Mouse (Mus musculus) heart, postnatal 25 days (tissue): ENCODE data around the gene Wipi1. TPM values are rescaled to one million over a fixed set of nuclear protein-coding genes. Genes with fewer than 3 reads are reported as not detected.
"Not testable (repeated sequence)": the region's sequence is repeated elsewhere in the genome, so short reads cannot be mapped to it uniquely, and the experiment has no call there.

ENCODE experiments used
- DNase-seq: peaks from one replicate; pipeline ENCODE4 v3.0.0; 2022; ENCODE audit warnings: low spot score
- intact Hi-C: fragments of 180-260 bp; cut with DNase I; formaldehyde crosslinking; loops from one replicate; pipeline ENCODE4 v1.15.1; 2025
- total RNA-seq, 2 experiments: library from RNA; stranded (reverse); gene quantifications; 2 replicates each; pipeline ENCODE4 v1.2.3; 2021

The Wipi1 gene
- 100 to 1,000 TPM; 105 to 107 TPM for total RNA-seq

- intact Hi-C loops = loop anchor here (10.0 kb wide), 1 partner anchor 167 kb away; no protein-coding TSS in a partner anchor
- DNase-seq = peak; percentile 99
These were observed at the start of gene Wipi1 for GRCm38 (mm10) chr11:109611303-109612149. Wipi1 (minus strand) TSS chr11:109611967.

GRCm38 (mm10) chr11:109660526-109660925, 48.8 kb upstream of the Wipi1 start:
- DNase-seq = not testable (repeated sequence)

GRCm38 (mm10) chr11:109656232-109656631, 44.5 kb upstream of the Wipi1 start:
- intact Hi-C loops = no loop called here
- no peak for DNase-seq

More at GRCm38 (mm10) chr11:109660526-109660925, 48.8 kb upstream of the Wipi1 start:
- intact Hi-C loops = not testable (repeated sequence)

GRCm38 (mm10) chr11:109654581-109654980, 42.8 kb upstream of the Wipi1 start:
- intact Hi-C loops = no loop called here
- no peak for DNase-seq

GRCm38 (mm10) chr11:109653201-109653600, 41.4 kb upstream of the Wipi1 start:
- intact Hi-C loops = loop anchor here (2.0 kb wide), 1 partner anchor 16 kb away; no protein-coding TSS in a partner anchor
- no peak for DNase-seq

- intact Hi-C loops = loop anchor here (2.0 kb wide), 1 partner anchor 16 kb away; no protein-coding TSS in a partner anchor
- no peak for DNase-seq
These were observed 40.7 kb upstream of the Wipi1 start for GRCm38 (mm10) chr11:109652505-109652904.

GRCm38 (mm10) chr11:109651566-109652024, 39.8 kb upstream of the Wipi1 start:
- DNase-seq = no peak
- intact Hi-C loops = loop anchor here (2.0 kb wide), 1 partner anchor 17 kb away; no protein-coding TSS in a partner anchor

- peak; percentile 89 for DNase-seq
- intact Hi-C loops = no loop called here
These were observed 39.2 kb upstream of the Wipi1 start for GRCm38 (mm10) chr11:109650788-109651565.

- DNase-seq = peak; percentile 69
- intact Hi-C loops = no loop called here
These were observed 38.4 kb upstream of the Wipi1 start for GRCm38 (mm10) chr11:109649975-109650701.

- intact Hi-C loops = no loop called here
- no peak for DNase-seq
These were observed 37.4 kb upstream of the Wipi1 start, which contains the start of gene Prkar1a for GRCm38 (mm10) chr11:109649206-109649605. Prkar1a (plus strand) TSS chr11:109649405.

GRCm38 (mm10) chr11:109648510-109648909, 36.7 kb upstream of the Wipi1 start:
- intact Hi-C loops = no loop called here
- DNase-seq = peak; percentile 40

GRCm38 (mm10) chr11:109641498-109642222, 29.9 kb upstream of the Wipi1 start:
- intact Hi-C loops = no loop called here
- peak; percentile 35 for DNase-seq

GRCm38 (mm10) chr11:109635871-109636395, 24.2 kb upstream of the Wipi1 start:
- no peak for DNase-seq
- intact Hi-C loops = no loop called here

GRCm38 (mm10) chr11:109634928-109635327, 23.2 kb upstream of the Wipi1 start:
- no peak for DNase-seq
- intact Hi-C loops = no loop called here

GRCm38 (mm10) chr11:109629021-109629521, 17.3 kb upstream of the Wipi1 start:
- DNase-seq = no peak
- intact Hi-C loops = no loop called here

GRCm38 (mm10) chr11:109628099-109628498, 16.3 kb upstream of the Wipi1 start:
- intact Hi-C loops = no loop called here

GRCm38 (mm10) chr11:109627648-109628047, 15.9 kb upstream of the Wipi1 start:
- DNase-seq = no peak
- intact Hi-C loops = no loop called here

More at GRCm38 (mm10) chr11:109628099-109628498, 16.3 kb upstream of the Wipi1 start:
- DNase-seq = no peak

GRCm38 (mm10) chr11:109623238-109623637, 11.5 kb upstream of the Wipi1 start:
- DNase-seq = no peak
- intact Hi-C loops = no loop called here
